Mouse (Mus musculus): ENCODE measurements at regions not wholly inside any gene's neighbourhood (a gene's known extent, or its start where the extent isn't known, plus 50 kb on each side); places are given as distances from the start of the nearest gene placed in this dataset.

DNA sequence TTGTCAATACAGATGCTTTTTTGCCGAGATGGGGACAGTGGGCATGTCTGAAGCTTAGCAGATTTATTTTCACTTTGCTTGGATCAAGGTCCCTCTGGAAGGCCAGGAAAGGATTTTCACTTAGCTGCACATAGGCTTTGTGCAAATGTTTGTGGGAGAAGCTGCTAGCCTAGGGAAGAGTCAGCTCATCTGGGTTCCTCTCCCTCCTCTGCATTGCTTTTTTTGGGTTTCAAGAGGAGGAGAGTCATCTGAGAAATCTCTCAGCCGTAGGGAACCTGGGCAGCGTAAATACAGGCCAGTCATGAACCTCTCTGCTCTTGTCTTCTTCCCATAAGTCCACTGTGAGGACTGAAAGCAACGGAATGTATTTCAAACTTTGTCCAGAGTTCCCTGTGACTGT is 68.0 kb upstream of the Foxo1 start:
- Histone ChIP-seq H3K9ac (ENCODE audit: low read depth, low read length) (no peak overlapping the region), H3K9me3 (replicated peaks; ENCODE audit: control insufficient read depth, low read length) (no peaks in the 10 kb centered on the region), H3K36me3 (ENCODE audit: control insufficient read depth, insufficient read depth) (no peaks in the 10 kb centered on the region), H3K4me1 (ENCODE audit: control insufficient read depth, low read depth, low read length) (no peaks in the 10 kb centered on the region; the same call in none of the 2 replicates), H3K4me3 (ENCODE audit: low read depth, low read length) (no peak overlapping the region), H3K27ac (ENCODE audit: low read length) (no peak overlapping the region), H3K4me2 (ENCODE audit: low read depth, low read length) (no peak overlapping the region), H3K27me3 (ENCODE audit: control insufficient read depth, insufficient read depth, low read depth, low read length) (peaks cover 3% of the 10 kb centered on the region; the same call in 1 of the 2 replicates)
- 46% methylated on average over 4 of the region's 4 CpGs for WGBS (ENCODE audit: insufficient replicate concordance)
- no peak for ATAC-seq (ENCODE audit: low read depth)

DNA sequence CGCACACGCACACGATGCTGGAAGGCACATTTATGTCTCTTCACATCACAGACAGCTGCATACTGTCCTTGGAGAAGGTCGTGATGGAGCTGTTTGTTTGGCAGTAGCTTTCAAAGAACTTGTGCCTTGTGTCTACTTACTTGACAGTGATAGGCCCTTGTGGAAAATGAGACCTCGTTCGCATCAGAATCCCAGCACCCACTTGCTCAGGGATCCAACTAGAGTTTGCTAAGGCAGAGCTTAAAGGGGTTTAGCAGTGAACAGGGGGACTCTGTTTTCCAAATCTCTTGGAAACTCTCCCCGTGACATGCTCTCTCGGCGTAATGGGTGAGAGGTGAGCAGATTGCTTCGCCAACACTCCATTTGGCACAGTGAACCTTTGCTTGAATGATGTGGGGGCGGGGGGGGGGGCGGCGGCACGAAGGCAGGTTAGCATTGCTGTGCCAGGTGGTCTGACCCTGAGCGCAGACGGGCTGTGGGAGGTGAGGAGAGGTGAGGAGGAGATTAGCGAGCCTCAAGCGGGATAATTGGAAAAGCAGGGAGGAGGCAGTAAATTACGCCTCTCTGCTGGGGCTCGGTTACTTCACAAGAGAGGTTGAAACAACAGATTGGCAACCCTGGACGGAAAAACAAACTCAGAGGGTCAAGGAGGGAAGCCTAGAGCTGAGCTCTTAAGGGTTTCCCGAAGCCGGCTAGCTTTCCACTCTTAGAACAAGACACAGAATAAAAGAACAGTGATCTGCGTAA is 57.4 kb upstream of the Foxo1 start:
- 23% methylated on average over 24 of the region's 24 CpGs for whole genome bisulfite sequencing (ENCODE audit: insufficient replicate concordance)
- H3K4me2 ChIP-seq (ENCODE audit: low read depth, low read length) = no peak overlapping the region

DNA sequence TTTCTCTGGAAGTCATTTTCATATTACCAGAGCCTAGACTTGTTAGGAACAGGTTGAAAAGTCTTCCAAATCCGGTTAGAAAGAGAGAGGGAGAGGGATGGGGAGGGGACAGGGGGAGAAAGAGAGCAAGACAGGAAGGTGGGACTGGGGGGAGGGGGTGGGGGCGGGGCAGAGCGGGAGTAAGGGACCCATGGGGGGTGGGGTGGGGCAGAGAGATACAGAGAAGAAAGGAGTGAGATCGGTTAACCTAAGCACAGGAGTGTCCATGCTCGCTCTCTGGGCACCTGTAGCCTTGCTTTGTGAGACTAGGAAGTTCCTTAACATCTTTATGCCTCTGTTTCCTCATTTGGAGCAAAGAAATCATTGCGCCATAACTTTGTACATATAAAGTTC is 56.8 kb upstream of the Foxo1 start:
- Histone ChIP-seq H3K36me3 (ENCODE audit: control insufficient read depth, insufficient read depth) (no peaks in the 10 kb centered on the region), H3K27ac (ENCODE audit: low read length) (no peak overlapping the region), H3K27me3 (ENCODE audit: control insufficient read depth, insufficient read depth, low read depth, low read length) (no peaks in the 10 kb centered on the region; the same call in 1 of the 2 replicates), H3K4me2 (ENCODE audit: low read depth, low read length) (no peak overlapping the region), H3K9me3 (replicated peaks; ENCODE audit: control insufficient read depth, low read length) (no peaks in the 10 kb centered on the region), H3K4me3 (ENCODE audit: low read depth, low read length) (no peak overlapping the region), H3K4me1 (ENCODE audit: control insufficient read depth, low read depth, low read length) (no peaks in the 10 kb centered on the region), H3K9ac (ENCODE audit: low read depth, low read length) (no peak overlapping the region)
- no peak for ATAC-seq (ENCODE audit: low read depth)
- WGBS (ENCODE audit: insufficient replicate concordance) = 27% methylated on average over 5 of the region's 6 CpGs

More for the DNA sequence above, 57.4 kb upstream of the Foxo1 start:
- no peak for ATAC-seq (ENCODE audit: low read depth)
- Histone ChIP-seq H3K9me3 (replicated peaks; ENCODE audit: control insufficient read depth, low read length) (no peaks in the 10 kb centered on the region), H3K36me3 (ENCODE audit: control insufficient read depth, insufficient read depth) (no peaks in the 10 kb centered on the region), H3K9ac (ENCODE audit: low read depth, low read length) (no peak overlapping the region), H3K4me1 (ENCODE audit: control insufficient read depth, low read depth, low read length) (no peaks in the 10 kb centered on the region), H3K27ac (ENCODE audit: low read length) (no peak overlapping the region), H3K4me3 (ENCODE audit: low read depth, low read length) (no peak overlapping the region), H3K27me3 (ENCODE audit: control insufficient read depth, insufficient read depth, low read depth, low read length) (no peaks in the 10 kb centered on the region; the same call in 1 of the 2 replicates)

DNA sequence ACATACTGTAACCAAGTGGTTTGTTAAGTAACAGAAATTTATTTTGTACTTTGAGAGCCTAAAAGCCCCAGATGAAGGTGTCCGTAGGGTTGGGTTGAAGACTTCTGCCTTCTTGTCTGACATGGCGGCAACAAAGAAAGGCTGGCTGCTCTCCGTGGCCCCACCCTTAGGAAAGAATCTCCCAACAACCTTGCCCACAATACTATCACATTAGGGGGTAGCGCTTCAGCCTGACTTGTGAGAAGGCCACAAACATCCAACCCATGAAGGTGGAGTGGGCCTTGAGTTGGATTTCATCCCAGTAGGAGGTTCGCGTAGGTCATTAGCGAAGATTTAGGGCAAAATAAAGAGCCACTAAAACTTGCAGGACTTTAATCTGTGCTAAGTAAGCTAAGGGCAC is 54.0 kb upstream of the Foxo1 start:
- Histone ChIP-seq H3K4me2 (ENCODE audit: low read depth, low read length) (no peak overlapping the region), H3K9ac (ENCODE audit: low read depth, low read length) (no peak overlapping the region), H3K4me3 (ENCODE audit: low read depth, low read length) (no peak overlapping the region), H3K4me1 (ENCODE audit: control insufficient read depth, low read depth, low read length) (no peaks in the 10 kb centered on the region), H3K36me3 (ENCODE audit: control insufficient read depth, insufficient read depth) (no peaks in the 10 kb centered on the region), H3K27ac (ENCODE audit: low read length) (no peak overlapping the region), H3K9me3 (replicated peaks; ENCODE audit: control insufficient read depth, low read length) (no peaks in the 10 kb centered on the region), H3K27me3 (ENCODE audit: control insufficient read depth, insufficient read depth, low read depth, low read length) (no peaks in the 10 kb centered on the region; the same call in 1 of the 2 replicates)
- no peak for ATAC-seq (ENCODE audit: low read depth)
- WGBS (ENCODE audit: insufficient replicate concordance) = 77% methylated on average over 7 of the region's 7 CpGs

DNA sequence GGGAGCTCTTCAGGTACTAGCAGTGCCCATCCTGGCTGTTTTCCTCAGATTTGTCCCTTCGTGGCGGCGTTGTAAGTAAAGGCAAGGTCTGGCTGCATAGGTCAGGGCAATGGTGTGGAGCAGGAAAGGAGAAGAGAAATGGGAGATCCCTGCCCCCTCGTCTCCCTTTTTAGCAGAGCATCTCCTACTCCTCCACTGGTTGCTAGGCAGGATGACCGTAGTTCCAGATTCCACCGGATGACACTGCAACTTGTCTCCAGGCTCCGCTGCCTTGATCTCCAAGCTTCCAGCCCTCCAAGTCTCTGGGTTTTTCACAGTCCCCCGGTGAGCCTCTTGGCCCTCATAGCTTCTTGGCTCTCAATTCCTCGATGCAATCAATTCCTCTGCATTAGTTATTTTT is 53.1 kb upstream of the Foxo1 start:
- 82% methylated on average over 9 of the region's 9 CpGs for WGBS (ENCODE audit: insufficient replicate concordance)
- no peak overlapping the region for H3K27ac ChIP-seq (ENCODE audit: low read length)
- no peak for ATAC-seq (ENCODE audit: low read depth)
- H3K9me3 ChIP-seq (replicated peaks; ENCODE audit: control insufficient read depth, low read length) = no peaks in the 10 kb centered on the region
- H3K36me3 ChIP-seq (ENCODE audit: control insufficient read depth, insufficient read depth) = no peaks in the 10 kb centered on the region
- no peaks in the 10 kb centered on the region for H3K4me1 ChIP-seq (ENCODE audit: control insufficient read depth, low read depth, low read length)
- no peak overlapping the region for H3K9ac ChIP-seq (ENCODE audit: low read depth, low read length)
- no peak overlapping the region for H3K4me2 ChIP-seq (ENCODE audit: low read depth, low read length)
- H3K27me3 ChIP-seq (ENCODE audit: control insufficient read depth, insufficient read depth, low read depth, low read length) = no peaks in the 10 kb centered on the region; the same call in 1 of the 2 replicates
- H3K4me3 ChIP-seq (ENCODE audit: low read depth, low read length) = no peak overlapping the region

All from liver, embryonic 16.5 days (tissue).